Mouse (Mus musculus): ENCODE data around the gene Scube1. TPM values are rescaled to one million over a fixed set of nuclear protein-coding genes. Genes with fewer than 3 reads are reported as not detected.

The Scube1 gene
- total and polyA plus RNA-seq, 3 experiments: 0.05 TPM; not detected in 2

DNA sequence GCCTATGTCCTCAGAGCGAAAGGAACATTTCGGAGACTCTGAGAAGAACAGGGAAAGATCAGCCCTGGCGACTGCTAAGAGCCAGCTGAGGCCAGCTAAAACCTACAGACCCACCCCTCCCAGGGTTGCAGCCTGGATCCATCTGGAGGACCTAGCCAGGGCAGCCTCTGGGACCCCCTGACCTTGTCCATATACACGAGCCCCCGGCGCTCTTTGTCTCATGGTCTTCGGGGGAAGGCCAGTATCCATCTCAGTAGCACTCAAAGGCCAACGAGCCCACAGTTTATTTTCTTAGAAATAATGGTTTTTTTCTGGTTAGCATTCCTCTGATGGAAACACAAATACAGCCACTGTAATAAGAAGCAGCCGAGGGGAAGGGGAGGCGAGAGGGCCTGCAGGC, 12.0 kb downstream of the Scube1 start:
- no peaks in the 10 kb centered on the region for H3K27me3 ChIP-seq (ENCODE audit: insufficient read depth, low read length)
- no peaks in the 10 kb centered on the region for H3K36me3 ChIP-seq (replicated peaks)
- H3K4me3 ChIP-seq (ENCODE audit: low read depth, low read length): no peak overlapping the region
- DNase-seq (ENCODE audit: low spot score): no peak
- ATAC-seq (ENCODE audit: extremely low read depth, insufficient number of reproducible peaks, low FRiP score, poor library complexity, severe bottlenecking): no peak
- H3K4me1 ChIP-seq (ENCODE audit: insufficient read depth, low read depth, low read length): no peaks in the 10 kb centered on the region
- no peak for TF ChIP-seq GATA1 (IDR thresholded peaks at IDR 0.05; ENCODE audit: borderline replicate concordance, low read length)
- no peak for TF ChIP-seq POLR2AphosphoS5 (IDR thresholded peaks at IDR 0.05; ENCODE audit: insufficient replicate concordance, low read depth, low read length)
- TF ChIP-seq TAL1 (conservative IDR thresholded peaks at IDR 0.05; ENCODE audit: low read depth, low read length): no peak
- TF ChIP-seq CTCF (IDR thresholded peaks at IDR 0.05; ENCODE audit: low read depth, low read length): no peak
- TF ChIP-seq GATA2 (IDR thresholded peaks at IDR 0.05; ENCODE audit: borderline replicate concordance, low read depth, low read length): no peak
- peaks cover 66% of the 10 kb centered on the region for H3K9me3 ChIP-seq (replicated peaks)

DNA sequence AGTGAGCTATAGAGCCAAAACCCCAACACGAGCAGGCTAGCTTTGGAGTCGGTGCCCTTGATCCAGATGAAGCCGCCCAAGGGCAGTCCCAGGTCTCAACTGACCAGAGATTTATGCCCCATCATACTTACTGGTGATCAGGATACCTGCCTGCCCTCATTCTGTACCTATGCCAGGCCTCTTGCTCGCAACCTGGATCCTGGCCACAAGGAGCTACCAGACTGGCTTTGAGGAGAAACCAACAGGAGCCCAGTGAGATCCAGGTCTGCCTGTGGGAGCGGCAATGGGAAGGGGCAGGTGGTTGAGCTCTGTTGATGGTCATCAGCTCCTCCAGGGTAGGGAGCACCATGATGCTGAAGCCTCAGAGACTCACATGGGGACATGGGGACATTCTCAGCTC, 12.5 kb downstream of the Scube1 start:
- Histone ChIP-seq H3K4me3 (ENCODE audit: low read depth, low read length) (no peak overlapping the region), H3K9me3 (replicated peaks) (peaks cover 66% of the 10 kb centered on the region), H3K27me3 (ENCODE audit: insufficient read depth, low read length) (no peaks in the 10 kb centered on the region), H3K36me3 (replicated peaks) (no peaks in the 10 kb centered on the region), H3K4me1 (ENCODE audit: insufficient read depth, low read depth, low read length) (no peaks in the 10 kb centered on the region)
- no peak for DNase-seq (ENCODE audit: low spot score)
- TF ChIP-seq TAL1 (conservative IDR thresholded peaks at IDR 0.05; ENCODE audit: low read depth, low read length): no peak
- no peak for TF ChIP-seq GATA2 (IDR thresholded peaks at IDR 0.05; ENCODE audit: borderline replicate concordance, low read depth, low read length)
- TF ChIP-seq POLR2AphosphoS5 (IDR thresholded peaks at IDR 0.05; ENCODE audit: insufficient replicate concordance, low read depth, low read length): no peak
- no peak for TF ChIP-seq CTCF (IDR thresholded peaks at IDR 0.05; ENCODE audit: low read depth, low read length)
- TF ChIP-seq GATA1 (IDR thresholded peaks at IDR 0.05; ENCODE audit: borderline replicate concordance, low read length): no peak
- no peak for ATAC-seq (ENCODE audit: extremely low read depth, insufficient number of reproducible peaks, low FRiP score, poor library complexity, severe bottlenecking)

DNA sequence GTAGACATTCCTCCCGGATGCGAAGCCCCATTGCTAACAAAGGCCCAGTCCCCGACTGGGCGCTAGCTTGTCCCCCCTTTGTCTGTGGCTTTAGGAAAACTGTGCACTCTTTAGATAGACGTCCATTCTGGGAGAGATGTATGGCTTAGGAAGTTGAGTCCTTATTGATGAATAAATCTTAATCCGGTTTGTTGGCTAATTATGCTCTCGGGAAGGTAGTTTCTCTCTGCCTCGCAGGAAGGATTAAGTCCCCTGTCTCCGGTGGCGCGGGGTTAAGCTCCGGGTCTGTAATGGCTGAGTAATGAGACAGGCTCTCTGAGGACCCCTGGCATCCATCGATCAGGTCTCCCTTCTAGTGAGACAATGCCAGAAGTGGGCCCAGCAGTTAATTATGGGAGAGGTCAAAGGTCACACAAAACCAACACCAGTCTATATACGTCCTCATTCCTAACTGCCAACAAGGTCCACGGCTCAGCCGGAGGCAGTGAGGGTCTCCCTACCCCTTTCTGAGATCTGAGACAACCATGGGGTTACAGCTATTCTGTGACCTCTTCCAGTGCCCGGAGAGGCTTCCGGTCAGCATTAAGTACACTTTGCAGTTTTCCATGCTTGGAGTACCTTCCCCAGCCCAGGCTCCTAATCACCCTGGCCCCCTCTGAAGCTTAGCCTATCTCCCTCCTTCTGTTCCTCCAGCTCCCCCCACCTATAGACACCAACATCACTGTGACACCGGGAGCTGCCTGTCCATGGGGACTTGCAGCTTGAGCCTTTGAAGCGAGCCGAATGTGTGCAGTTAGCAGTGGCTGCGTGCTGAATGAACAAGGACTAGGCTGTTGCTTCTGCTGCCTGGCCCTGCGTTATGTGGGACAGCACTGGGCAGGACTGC, 14.7 kb downstream of the Scube1 start:
- DNase-seq (ENCODE audit: low spot score) (no peak), ATAC-seq (ENCODE audit: extremely low read depth, insufficient number of reproducible peaks, low FRiP score, poor library complexity, severe bottlenecking) (no peak)
- peaks cover 60% of the 10 kb centered on the region for H3K9me3 ChIP-seq (replicated peaks)
- no peaks in the 10 kb centered on the region for H3K27me3 ChIP-seq (ENCODE audit: insufficient read depth, low read length)
- TF ChIP-seq CTCF (IDR thresholded peaks at IDR 0.05; ENCODE audit: low read depth, low read length): no peak
- TF ChIP-seq TAL1 (conservative IDR thresholded peaks at IDR 0.05; ENCODE audit: low read depth, low read length): no peak
- no peak for TF ChIP-seq GATA2 (IDR thresholded peaks at IDR 0.05; ENCODE audit: borderline replicate concordance, low read depth, low read length)
- no peak for TF ChIP-seq GATA1 (IDR thresholded peaks at IDR 0.05; ENCODE audit: borderline replicate concordance, low read length)
- no peak for TF ChIP-seq POLR2AphosphoS5 (IDR thresholded peaks at IDR 0.05; ENCODE audit: insufficient replicate concordance, low read depth, low read length)
- H3K4me3 ChIP-seq (ENCODE audit: low read depth, low read length): no peak overlapping the region
- H3K36me3 ChIP-seq (replicated peaks): no peaks in the 10 kb centered on the region
- H3K4me1 ChIP-seq (ENCODE audit: insufficient read depth, low read depth, low read length): no peaks in the 10 kb centered on the region

DNA sequence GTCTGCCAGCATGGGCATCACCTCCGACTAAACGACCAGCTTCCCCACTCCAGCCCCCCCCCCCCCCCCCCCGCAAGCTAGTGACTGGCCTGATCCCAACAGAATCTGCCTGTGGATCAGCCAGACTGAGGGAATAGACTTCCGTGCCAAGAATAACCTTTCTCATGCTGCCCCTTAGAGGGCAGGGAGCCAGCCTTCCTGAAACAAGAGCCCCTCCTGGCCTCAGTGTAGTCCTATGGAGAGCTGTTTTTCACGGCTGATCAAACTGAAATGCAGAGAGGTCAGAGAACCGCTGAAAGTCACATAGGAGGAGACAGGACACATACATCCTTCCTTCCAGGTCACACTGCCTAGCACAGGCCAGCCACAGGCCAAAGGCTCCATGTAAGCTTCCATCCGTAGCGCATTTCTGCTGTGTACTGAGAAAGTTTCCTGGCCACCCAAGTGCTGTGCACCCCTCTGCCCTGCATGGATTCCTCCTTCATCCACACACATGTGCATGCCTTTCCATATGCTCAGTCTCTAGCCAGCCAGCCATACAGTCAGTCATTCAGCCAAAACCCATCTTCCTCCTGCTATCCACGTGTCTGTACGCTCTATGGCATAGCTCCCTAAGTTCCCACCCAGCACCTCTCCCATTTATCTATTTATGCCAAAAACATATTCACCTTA, 18.2 kb downstream of the Scube1 start:
- ATAC-seq (ENCODE audit: extremely low read depth, insufficient number of reproducible peaks, low FRiP score, poor library complexity, severe bottlenecking) (no peak), DNase-seq (ENCODE audit: low spot score) (no peak)
- Histone ChIP-seq H3K36me3 (replicated peaks) (no peaks in the 10 kb centered on the region), H3K27me3 (ENCODE audit: insufficient read depth, low read length) (no peaks in the 10 kb centered on the region), H3K4me1 (ENCODE audit: insufficient read depth, low read depth, low read length) (no peaks in the 10 kb centered on the region), H3K4me3 (ENCODE audit: low read depth, low read length) (no peak overlapping the region), H3K9me3 (replicated peaks) (peaks cover 40% of the 10 kb centered on the region)
- TF ChIP-seq GATA1 (IDR thresholded peaks at IDR 0.05; ENCODE audit: borderline replicate concordance, low read length) (no peak), CTCF (IDR thresholded peaks at IDR 0.05; ENCODE audit: low read depth, low read length) (no peak), POLR2AphosphoS5 (IDR thresholded peaks at IDR 0.05; ENCODE audit: insufficient replicate concordance, low read depth, low read length) (no peak), GATA2 (IDR thresholded peaks at IDR 0.05; ENCODE audit: borderline replicate concordance, low read depth, low read length) (no peak), TAL1 (conservative IDR thresholded peaks at IDR 0.05; ENCODE audit: low read depth, low read length) (no peak)

DNA sequence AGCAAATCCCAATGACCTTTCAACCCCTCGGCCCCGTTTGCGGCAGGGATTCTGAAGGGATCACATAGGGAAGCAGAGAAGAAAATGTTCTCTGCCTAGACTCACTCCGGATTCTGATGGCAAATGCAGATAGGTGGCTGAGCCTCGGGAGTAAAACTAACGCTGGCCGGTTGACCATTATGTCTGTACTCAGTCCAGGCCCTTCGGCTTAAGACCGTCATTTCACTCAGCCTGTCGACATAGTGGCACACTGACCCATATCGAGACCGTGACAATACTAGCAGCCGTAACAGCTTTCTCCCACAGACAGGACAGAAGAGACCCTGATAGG, 24.3 kb downstream of the Scube1 start:
- TF ChIP-seq TAL1 (conservative IDR thresholded peaks at IDR 0.05; ENCODE audit: low read depth, low read length): no peak
- TF ChIP-seq POLR2AphosphoS5 (IDR thresholded peaks at IDR 0.05; ENCODE audit: insufficient replicate concordance, low read depth, low read length): no peak
- TF ChIP-seq GATA1 (IDR thresholded peaks at IDR 0.05; ENCODE audit: borderline replicate concordance, low read length): no peak
- no peak for TF ChIP-seq GATA2 (IDR thresholded peaks at IDR 0.05; ENCODE audit: borderline replicate concordance, low read depth, low read length)
- no peak for TF ChIP-seq CTCF (IDR thresholded peaks at IDR 0.05; ENCODE audit: low read depth, low read length)
- H3K36me3 ChIP-seq (replicated peaks): no peaks in the 10 kb centered on the region
- H3K4me3 ChIP-seq (ENCODE audit: low read depth, low read length): no peak overlapping the region
- ATAC-seq (ENCODE audit: extremely low read depth, insufficient number of reproducible peaks, low FRiP score, poor library complexity, severe bottlenecking) (no peak), DNase-seq (ENCODE audit: low spot score) (no peak)
- H3K4me1 ChIP-seq (ENCODE audit: insufficient read depth, low read depth, low read length): no peaks in the 10 kb centered on the region
- H3K27me3 ChIP-seq (ENCODE audit: insufficient read depth, low read length): no peaks in the 10 kb centered on the region
- peaks cover 60% of the 10 kb centered on the region for H3K9me3 ChIP-seq (replicated peaks)
